Mouse (Mus musculus) ES-CJ7 (cell line): ENCODE results near the gene Slc25a45.

Experiments
- DNase-seq: peaks from one replicate; pipeline ENCODE4 v3.0.0; 2011; ENCODE audit warnings: low read depth, low spot score

Slc25a45 gene

GRCm38 (mm10) chr19:5928104-5928503 is 50.5 kb downstream of the Slc25a45 start:
- DNase-seq: no peak

GRCm38 (mm10) chr19:5928546-5928945 is 50.9 kb downstream of the Slc25a45 start:
- DNase-seq: no peak

GRCm38 (mm10) chr19:5929634-5930596 is 52.3 kb downstream of the Slc25a45 start:
- DNase-seq: no peak

GRCm38 (mm10) chr19:5935266-5935665 is 57.7 kb downstream of the Slc25a45 start:
- no peak for DNase-seq
